Mouse (Mus musculus) macrophage (primary cell): ENCODE measurements around the gene Ear14. TPM values are rescaled to one million over a fixed set of nuclear protein-coding genes. Genes with fewer than 3 reads are reported as not detected.
"Not testable (repeated sequence)": the region's sequence is repeated elsewhere in the genome, so short reads cannot be mapped to it uniquely, and the experiment has no call there.

Source experiments
- H3K27ac ChIP-seq: fragments of 350-480 bp; formaldehyde crosslinking; 2 replicates; pipeline ENCODE4 v1.9.0; 2021
- H3K36me3 ChIP-seq: fragments of 350-480 bp; formaldehyde crosslinking; 2 replicates; pipeline ENCODE4 v1.9.0; 2021; ENCODE audit errors: inconsistent target
- H3K4me3 ChIP-seq: fragments of 350-480 bp; formaldehyde crosslinking; 2 replicates; pipeline ENCODE4 v1.9.0; 2021; ENCODE audit errors: inconsistent target
- H3K79me2 ChIP-seq: fragments of 350-480 bp; formaldehyde crosslinking; 2 replicates; pipeline ENCODE4 v1.9.0; 2021; ENCODE audit errors: inconsistent target
- WGBS: methylation state at CpG from one replicate; pipeline ENCODE4 v1.1.7; 2026; ENCODE audit warnings: inconsistent platforms; ENCODE audit not compliant: missing documents; 5-methylcytosine and 5-hydroxymethylcytosine counted together
- polyA plus RNA-seq: library from polyadenylated mRNA; stranded (reverse); fragments of 250-400 nt; gene quantifications from 3 replicates; pipeline ENCODE4 v1.2.4, GENCODE M21; 2018; ENCODE audit warnings: inconsistent platforms

The Ear14 gene
- polyA plus RNA-seq, 1 experiment from 2014 or later, result not detected

DNA sequence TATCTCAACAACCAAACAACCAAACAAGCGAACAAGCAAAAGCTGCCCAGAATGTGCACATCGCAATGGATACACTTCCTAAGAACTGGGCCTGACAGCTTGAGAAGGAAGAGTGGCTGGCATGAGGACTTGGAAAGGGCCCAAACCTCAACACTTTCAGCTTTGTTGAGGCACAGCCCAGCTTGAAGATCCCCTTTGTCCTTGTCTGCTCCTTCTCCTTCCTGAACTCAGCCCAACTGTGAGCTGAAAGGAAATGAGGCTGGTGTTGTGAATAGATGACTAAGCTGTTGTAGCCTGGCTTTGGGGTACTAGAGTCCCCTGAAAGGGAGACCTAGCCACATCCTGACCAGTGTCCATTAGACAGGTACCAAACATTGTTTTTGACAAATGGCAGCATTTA, 3.1 kb upstream of the Ear14 start:
- H3K4me3 ChIP-seq, result no peak overlapping the region
- H3K27ac ChIP-seq, result no peak overlapping the region
- no peaks in the 10 kb centered on the region for H3K79me2 ChIP-seq
- 50% methylated on average over 2 of the region's 2 CpGs for WGBS
- no peaks in the 10 kb centered on the region for H3K36me3 ChIP-seq

DNA sequence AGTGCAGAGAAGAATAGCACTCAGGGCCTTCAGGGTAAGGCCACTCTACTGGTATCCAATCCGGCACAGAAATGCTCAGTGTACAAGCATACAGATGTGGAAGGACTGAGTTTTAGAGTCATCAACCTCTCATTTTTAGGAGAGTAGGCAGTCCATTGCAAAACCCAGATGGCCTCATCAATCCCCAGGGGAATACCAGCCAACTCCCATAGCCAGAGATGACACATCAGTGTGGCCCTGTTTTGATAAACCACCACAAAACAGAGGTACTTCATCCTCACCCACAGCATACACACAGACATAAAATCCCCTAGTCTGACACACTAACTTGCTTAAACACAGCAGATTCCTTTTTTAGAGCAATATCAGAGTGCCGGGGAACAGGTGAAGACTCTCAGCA, 2.7 kb upstream of the Ear14 start:
- Histone ChIP-seq H3K4me3 (no peak overlapping the region), H3K36me3 (no peaks in the 10 kb centered on the region), H3K79me2 (no peaks in the 10 kb centered on the region), H3K27ac (no peak overlapping the region)
- WGBS, result 89% methylated on average over 2 of the region's 2 CpGs

DNA sequence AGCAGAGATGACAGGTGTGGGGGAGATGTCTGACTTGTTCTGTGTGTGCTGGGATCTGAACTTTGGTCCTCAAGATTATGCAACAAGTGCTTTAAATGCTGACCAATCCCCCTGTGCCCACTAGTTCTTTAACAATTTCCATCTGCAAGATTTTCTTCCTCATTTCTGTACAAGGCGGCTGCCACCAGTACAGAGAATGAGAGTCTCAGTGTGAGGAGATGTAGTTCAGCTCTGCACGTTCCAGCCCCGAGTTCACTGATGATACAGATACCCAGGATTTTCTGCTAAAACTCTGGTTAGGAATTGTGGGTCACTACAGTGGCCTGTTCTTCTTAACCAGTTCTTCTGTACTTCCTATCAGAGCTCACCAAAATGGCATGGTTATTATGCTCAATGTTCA, 16.9 kb downstream of the Ear14 start:
- not testable (repeated sequence) for H3K36me3 ChIP-seq, H3K79me2 ChIP-seq, H3K4me3 ChIP-seq, H3K27ac ChIP-seq
- 86% methylated on average over 3 of the region's 3 CpGs for WGBS

DNA sequence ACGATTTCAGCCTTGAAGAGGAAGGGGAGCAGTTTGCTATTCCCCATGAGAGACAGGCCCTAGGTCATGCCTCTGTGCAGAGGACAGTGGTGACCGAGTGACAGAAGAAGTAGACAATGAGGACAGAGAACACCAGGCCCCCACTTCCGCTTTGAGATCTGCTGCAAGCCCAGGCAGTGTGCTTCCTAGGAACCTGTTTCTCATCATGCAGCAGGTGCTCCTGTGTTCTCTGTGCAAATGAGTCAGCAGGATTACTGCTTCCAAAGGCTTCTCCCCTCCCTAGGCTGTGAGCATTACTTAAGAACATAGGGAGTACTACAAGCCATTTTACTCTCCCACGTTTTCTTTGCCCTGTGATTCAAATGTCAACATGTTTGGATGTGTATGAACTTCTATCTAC, 26.5 kb downstream of the Ear14 start:
- not testable (repeated sequence) for H3K79me2 ChIP-seq, H3K36me3 ChIP-seq, H3K4me3 ChIP-seq, H3K27ac ChIP-seq
- WGBS, result 78% methylated on average over 3 of the region's 4 CpGs

DNA sequence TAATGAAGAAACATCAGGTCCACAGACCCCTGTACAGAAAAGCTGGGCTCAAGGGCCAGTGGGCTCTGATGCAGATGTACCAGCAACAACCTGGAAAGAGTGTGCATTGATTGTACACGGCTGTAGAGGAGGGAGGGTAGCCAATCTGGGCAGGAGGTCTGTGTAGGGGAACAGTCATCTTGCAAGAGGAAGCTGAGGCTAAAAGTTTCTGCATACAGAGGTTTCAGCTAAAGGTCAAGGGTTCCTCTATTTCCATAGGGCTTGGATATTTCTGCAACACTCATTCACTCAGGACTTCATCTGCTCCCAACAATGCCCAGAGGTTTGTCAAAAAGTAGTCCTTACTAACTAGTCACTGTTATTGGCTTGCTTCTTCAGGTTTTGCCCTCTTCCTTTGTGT, 34.3 kb downstream of the Ear14 start:
- not testable (repeated sequence) for H3K79me2 ChIP-seq, H3K36me3 ChIP-seq, H3K4me3 ChIP-seq
- 6% methylated on average over 1 of the region's 1 CpGs for WGBS
- H3K27ac ChIP-seq, result 0 out of 2 replicates have a peak overlapping the region, but pooled peaks have one; percentile 5

DNA sequence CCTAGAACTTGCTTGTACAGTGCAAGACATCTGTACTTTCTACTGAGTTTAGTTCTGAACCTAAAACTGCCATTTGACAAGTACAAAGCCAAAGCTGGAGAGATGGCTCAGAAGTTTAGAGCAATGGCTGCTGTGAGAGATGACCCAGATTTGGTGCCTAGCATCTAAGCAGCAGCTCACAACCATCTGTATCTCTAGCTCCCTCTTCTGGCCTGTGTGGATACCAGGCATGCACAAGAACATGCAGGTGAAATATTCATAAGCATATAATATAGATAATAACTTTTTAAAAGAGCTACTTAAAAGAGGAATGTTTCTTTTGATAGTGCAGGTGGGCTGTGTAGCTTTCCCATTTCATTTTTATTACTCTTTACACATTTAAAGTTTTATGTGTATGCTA, 37.7 kb downstream of the Ear14 start:
- Histone ChIP-seq H3K27ac (no peak overlapping the region), H3K79me2 (no peaks in the 10 kb centered on the region), H3K36me3 (no peaks in the 10 kb centered on the region), H3K4me3 (no peak overlapping the region)

DNA sequence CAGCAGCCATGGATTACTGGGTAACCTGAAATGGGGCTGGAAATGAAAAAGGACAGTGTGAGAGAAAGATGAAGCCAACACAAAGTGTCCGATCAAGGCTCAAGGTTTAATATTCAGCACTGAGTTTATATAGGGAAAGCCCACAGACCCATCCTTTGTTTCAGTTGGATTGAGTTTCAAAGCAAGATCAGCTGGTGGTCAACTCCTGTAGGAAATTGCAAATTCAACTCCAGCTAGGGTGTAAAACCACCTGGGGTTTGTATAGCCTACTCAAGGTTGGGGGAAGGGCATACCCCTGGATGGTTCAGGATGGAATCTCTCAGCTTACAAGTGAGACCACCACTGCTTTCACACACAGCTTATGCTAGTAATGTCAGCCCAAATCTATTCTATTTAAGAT, 44.5 kb downstream of the Ear14 start:
- H3K27ac ChIP-seq, result no peak overlapping the region
- H3K79me2 ChIP-seq, result no peaks in the 10 kb centered on the region
- WGBS, result 86% methylated on average over 1 of the region's 1 CpGs
- no peak overlapping the region for H3K4me3 ChIP-seq
- no peaks in the 10 kb centered on the region for H3K36me3 ChIP-seq

DNA sequence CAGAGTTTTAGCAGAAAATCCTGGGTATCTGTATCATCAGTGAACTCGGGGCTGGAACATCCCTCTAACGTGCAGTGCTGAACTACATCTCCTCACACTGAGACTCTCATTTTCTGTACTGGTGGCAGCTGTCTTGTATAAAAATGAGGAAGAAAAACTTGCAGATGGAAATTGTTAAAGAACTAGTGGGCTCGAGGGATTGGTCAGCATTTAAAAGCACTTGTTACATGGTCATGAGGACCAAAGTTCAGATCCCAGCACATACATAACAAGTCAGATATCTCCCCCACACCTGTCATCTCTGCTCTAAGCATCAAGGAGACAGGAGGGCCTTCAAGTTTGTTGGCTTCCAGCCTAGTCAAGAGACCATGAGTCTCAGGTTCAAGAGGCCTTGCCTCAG, 47.2 kb downstream of the Ear14 start:
- no peaks in the 10 kb centered on the region for H3K79me2 ChIP-seq
- no peak overlapping the region for H3K27ac ChIP-seq
- WGBS, result 34% methylated on average over 3 of the region's 3 CpGs
- H3K36me3 ChIP-seq, result no peaks in the 10 kb centered on the region
- H3K4me3 ChIP-seq, result no peak overlapping the region

DNA sequence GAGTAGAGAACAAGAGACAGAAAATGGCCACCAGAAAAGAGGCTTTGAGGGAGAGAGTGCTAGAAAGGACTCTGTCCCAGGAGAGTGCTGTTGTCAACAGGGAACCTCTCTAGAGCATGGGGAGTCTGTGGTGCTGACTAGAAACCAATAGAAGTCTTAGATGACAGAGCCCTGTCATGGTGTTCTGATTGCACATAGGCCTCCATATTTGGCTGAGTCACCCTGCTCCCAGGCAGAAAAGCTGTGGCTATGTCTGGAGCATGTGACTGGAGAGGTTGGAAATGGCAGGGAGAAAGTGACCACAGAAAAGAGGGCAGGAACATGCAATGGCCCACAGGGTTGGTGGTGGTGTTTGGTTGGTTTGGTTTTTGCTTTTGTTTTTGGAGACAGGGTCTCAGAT, 49.0 kb downstream of the Ear14 start:
- not testable (repeated sequence) for H3K4me3 ChIP-seq, H3K27ac ChIP-seq, H3K79me2 ChIP-seq, H3K36me3 ChIP-seq

DNA sequence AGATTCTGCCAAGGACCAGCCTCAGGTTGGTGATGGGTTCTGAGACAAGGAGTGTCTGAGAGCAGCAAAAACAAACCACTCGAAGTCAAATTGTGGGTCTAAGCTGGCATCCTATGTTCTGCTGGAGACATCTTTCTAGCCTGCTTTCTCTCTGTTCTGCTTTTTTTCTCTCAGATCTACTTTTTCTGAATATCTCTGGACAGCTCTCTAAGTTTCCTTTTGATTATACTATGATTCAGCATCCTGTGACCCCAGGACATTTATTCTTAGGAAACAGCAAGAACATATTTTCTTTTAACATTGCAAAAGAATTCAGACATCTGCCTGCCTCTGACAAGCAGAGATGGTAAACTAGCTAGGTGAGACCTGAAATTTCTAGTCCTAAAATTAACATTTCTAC, 50.4 kb downstream of the Ear14 start:
- 50% methylated on average over 1 of the region's 1 CpGs for WGBS
- Histone ChIP-seq H3K4me3 (no peak overlapping the region), H3K36me3 (no peaks in the 10 kb centered on the region), H3K27ac (no peak overlapping the region), H3K79me2 (no peaks in the 10 kb centered on the region)

Other genes starting within 250 kb of the Ear14 start
- gene Pnp2, start 247.4 kb upstream of the Ear14 start, polyA plus RNA-seq, result 0.75 to 1.5 TPM (median 1.2 TPM) in 3 replicates
- gene Rnase10, start 195.6 kb upstream of the Ear14 start, polyA plus RNA-seq, result not detected in 3 replicates
- not detected in 3 replicates for gene Rnase9, start 161.5 kb upstream of the Ear14 start, polyA plus RNA-seq
- gene Rnase11, start 153.2 kb upstream of the Ear14 start, polyA plus RNA-seq, result not detected in 3 replicates
- gene Rnase12, start 145.7 kb upstream of the Ear14 start, polyA plus RNA-seq, result not detected in 3 replicates
- gene Olfr750, start 129.0 kb upstream of the Ear14 start, polyA plus RNA-seq, result not detected in 3 replicates
- 71.8 to 173 TPM (median 117 TPM) in 3 replicates for gene Rnase4, start 112.3 kb upstream of the Ear14 start, polyA plus RNA-seq
- gene Ang, start 112.2 kb upstream of the Ear14 start, polyA plus RNA-seq, result 15.6 to 41.8 TPM (median 23.3 TPM) in 3 replicates
- not detected in 3 replicates for gene Eddm3b, start 89.0 kb upstream of the Ear14 start, polyA plus RNA-seq
- 3.8 to 24.3 TPM (median 17.6 TPM) in 3 replicates for gene Rnase6, start 79.5 kb upstream of the Ear14 start, polyA plus RNA-seq
- gene Rnase1, start 56.6 kb upstream of the Ear14 start, polyA plus RNA-seq, result not detected in 3 replicates
- not detected in 3 replicates for gene Rnase2b, start 41.1 kb upstream of the Ear14 start, polyA plus RNA-seq
- not detected in 3 replicates for gene Ang2, start 4.2 kb upstream of the Ear14 start, polyA plus RNA-seq
- not detected in 3 replicates for gene Rnase2a, start 52.7 kb downstream of the Ear14 start, polyA plus RNA-seq
- gene Gm7247, start 158.4 kb downstream of the Ear14 start, polyA plus RNA-seq, result not detected in 3 replicates
- gene Vmn2r88, start 207.4 kb downstream of the Ear14 start, polyA plus RNA-seq, result not detected in 3 replicates
- not detected in 3 replicates for gene Vmn2r89, start 248.5 kb downstream of the Ear14 start, polyA plus RNA-seq